Mouse (Mus musculus) hindbrain, embryonic 15.5 days (tissue): ENCODE measurements around the gene Gm3095. TPM values are rescaled to one million over a fixed set of nuclear protein-coding genes. Genes with fewer than 3 reads are reported as not detected.
"Not testable (repeated sequence)": the region's sequence is repeated elsewhere in the genome, so short reads cannot be mapped to it uniquely, and the experiment has no call there.

Experiments used
- ATAC-seq: fragments of 200-750 bp; cut with Nextera tagmentation; 2 replicates; pipeline ENCODE4 v1.8.0; 2017; ENCODE audit warnings: low read depth, moderate number of reproducible peaks, moderate TSS enrichment; ENCODE audit not compliant: low FRiP score
- H3K27ac ChIP-seq: fragments of 300-500 bp; sonication (generic); replicated peaks from 2 replicates; pipeline ENCODE4 v1.5.1; 2015; ENCODE audit warnings: mild to moderate bottlenecking, inconsistent platforms
- H3K27me3 ChIP-seq: fragments of 300-500 bp; sonication (generic); 2 replicates; pipeline ENCODE4 v1.6.1; 2015; ENCODE audit warnings: control low read depth, inconsistent platforms
- H3K36me3 ChIP-seq: fragments of 300-500 bp; sonication (generic); 2 replicates; pipeline ENCODE4 v1.6.1; 2015; ENCODE audit warnings: control low read depth, inconsistent platforms
- H3K4me1 ChIP-seq: fragments of 300-500 bp; sonication (generic); replicated peaks from 2 replicates; pipeline ENCODE4 v1.6.1; 2015; ENCODE audit warnings: control low read depth, inconsistent platforms
- H3K4me2 ChIP-seq: fragments of 300-500 bp; sonication (generic); 2 replicates; pipeline ENCODE4 v1.6.1; 2015; ENCODE audit warnings: moderate library complexity, mild to moderate bottlenecking, inconsistent platforms
- H3K4me3 ChIP-seq: fragments of 300-500 bp; sonication (generic); 2 replicates; pipeline ENCODE4 v1.5.1; 2015; ENCODE audit warnings: mild to moderate bottlenecking, inconsistent platforms
- H3K9ac ChIP-seq: fragments of 300-500 bp; sonication (generic); 2 replicates; pipeline ENCODE4 v1.6.1; 2015; ENCODE audit warnings: inconsistent platforms
- H3K9me3 ChIP-seq: fragments of 300-500 bp; sonication (generic); 2 replicates; pipeline ENCODE4 v1.6.1; 2016; ENCODE audit warnings: control low read depth, inconsistent platforms
- WGBS: fragments of 180-500 bp; shearing (Covaris S2); methylation state at CpG from one replicate; pipeline ENCODE4 v1.1.7; 2015; 5-methylcytosine and 5-hydroxymethylcytosine counted together
- polyA plus RNA-seq: library from polyadenylated mRNA; unstranded; fragments of >200 nt; fragmentation: Nextera tagmentation; extraction: Ambion mirVana; gene quantifications from 2 replicates; pipeline ENCODE4 v1.2.1, GENCODE M21; 2015

The Gm3095 gene
- polyA plus RNA-seq = 0.60 and 1.8 TPM in 2 replicates

DNA sequence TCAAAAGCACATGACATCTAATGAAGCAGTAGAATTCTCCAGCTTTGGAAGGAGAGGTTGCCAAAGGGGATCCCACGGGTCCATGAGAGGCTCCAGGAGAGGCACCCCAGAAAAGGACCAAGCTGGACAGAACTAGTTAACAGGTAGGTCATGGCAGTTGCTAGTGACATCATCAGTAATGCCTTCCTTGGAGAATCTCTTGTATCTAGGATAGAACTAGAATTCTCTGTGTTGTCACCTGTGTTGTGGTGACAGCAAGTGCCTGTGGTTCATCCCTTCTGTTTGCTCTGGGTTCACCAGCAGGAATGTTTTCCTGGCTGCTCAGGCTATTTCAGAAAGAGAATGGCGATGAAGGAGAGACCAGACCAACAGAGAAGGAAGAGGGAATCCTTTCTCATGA, at the start of gene Gm3095:
TSS of gene Gm3095 (plus strand) at position 301 of the 400 bp plus-strand sequence.
- H3K36me3 ChIP-seq, H3K9ac ChIP-seq, ATAC-seq, H3K27me3 ChIP-seq, H3K4me1 ChIP-seq, H3K27ac ChIP-seq, H3K4me2 ChIP-seq, H3K9me3 ChIP-seq, H3K4me3 ChIP-seq: not testable (repeated sequence)
- WGBS = no CpG with 5 or more reads among the region's 2 CpGs

DNA sequence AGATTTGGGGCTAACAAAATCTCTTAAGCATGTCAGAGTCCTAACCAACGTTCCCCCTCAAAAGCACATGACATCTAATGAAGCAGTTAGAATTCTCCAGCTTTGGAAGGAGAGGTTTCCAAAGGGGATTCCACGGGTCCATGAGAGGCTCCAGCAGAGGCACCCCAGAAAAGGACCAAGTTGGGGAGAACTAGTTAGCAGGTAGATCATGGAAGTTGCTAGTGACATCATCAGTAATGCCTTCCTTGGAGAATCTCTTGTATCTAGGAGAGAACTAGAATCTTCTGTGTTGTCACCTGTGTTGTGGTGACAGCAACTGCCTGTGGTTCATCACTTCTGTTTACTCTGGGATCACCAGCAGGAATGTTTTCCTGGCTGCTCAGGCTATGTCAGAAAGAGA, 31.9 kb upstream of the Gm3095 start, which contains the start of gene Gm3029:
TSS of gene Gm3029 (plus strand) at position 301 of the 400 bp plus-strand sequence.
- 44% methylated on average over 1 of the region's 2 CpGs for WGBS
- not testable (repeated sequence) for H3K27ac ChIP-seq, H3K4me3 ChIP-seq, H3K27me3 ChIP-seq, H3K4me1 ChIP-seq, H3K4me2 ChIP-seq, H3K36me3 ChIP-seq, ATAC-seq, H3K9me3 ChIP-seq, H3K9ac ChIP-seq

DNA sequence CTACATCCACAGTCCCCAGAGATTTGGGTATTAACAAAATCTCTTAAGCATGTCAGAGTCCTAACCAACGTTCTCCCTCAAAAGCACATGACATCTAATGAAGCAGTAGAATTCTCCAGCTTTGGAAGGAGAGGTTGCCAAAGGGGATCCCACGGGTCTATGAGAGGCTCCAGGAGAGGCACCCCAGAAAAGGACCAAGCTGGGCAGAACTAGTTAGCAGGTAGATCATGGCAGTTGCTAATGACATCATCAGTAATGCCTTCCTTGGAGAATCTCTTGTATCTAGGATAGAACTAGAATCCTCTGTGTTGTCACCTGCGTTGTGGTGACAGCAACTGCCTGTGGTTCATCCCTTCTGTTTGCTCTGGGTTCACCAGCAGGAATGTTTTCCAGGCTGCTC, 34.7 kb downstream of the Gm3095 start, which contains the start of gene Gm3099:
TSS of gene Gm3099 (plus strand) at position 301 of the 400 bp plus-strand sequence.
- not testable (repeated sequence) for H3K4me1 ChIP-seq, H3K27ac ChIP-seq, H3K9me3 ChIP-seq, H3K4me2 ChIP-seq, H3K9ac ChIP-seq, H3K36me3 ChIP-seq, H3K4me3 ChIP-seq, H3K27me3 ChIP-seq, ATAC-seq
- 61% methylated on average over 2 of the region's 3 CpGs for WGBS

Other genes starting within 250 kb of the Gm3095 start
- gene Gm3002, start 153.5 kb upstream of the Gm3095 start, polyA plus RNA-seq = 4.2 and 4.6 TPM in 2 replicates
- gene Gm3033, start 117.3 kb upstream of the Gm3095 start, polyA plus RNA-seq = 0.93 TPM in 1 of 2 replicates, not detected in the other
- gene Gm2916, start 79.4 kb upstream of the Gm3095 start, polyA plus RNA-seq = 0.21 TPM in 1 of 2 replicates, not detected in the other
- 0.21 TPM in 1 of 2 replicates, not detected in the other for gene Gm3029, start 31.8 kb upstream of the Gm3095 start, polyA plus RNA-seq
- gene Gm3099, start 34.8 kb downstream of the Gm3095 start, polyA plus RNA-seq = 0.14 TPM in 1 of 2 replicates, not detected in the other
- gene Gm5796, start 60.4 kb downstream of the Gm3095 start, polyA plus RNA-seq = 2.9 and 4.1 TPM in 2 replicates
- not detected in 2 replicates for gene Gm3115, start 120.6 kb downstream of the Gm3095 start, polyA plus RNA-seq
- 3.1 and 4.7 TPM in 2 replicates for gene Gm8108, start 147.0 kb downstream of the Gm3095 start, polyA plus RNA-seq
- gene Gm3127, start 201.5 kb downstream of the Gm3095 start, polyA plus RNA-seq = not detected in 2 replicates
- gene Gm2974, start 219.0 kb downstream of the Gm3095 start, polyA plus RNA-seq = 9.2 and 10.3 TPM in 2 replicates